14 mouse cellular contexts compared by ENCODE assay signal in genomic region chr1:97910874-97911273, GRCm38 (mm10).
DNase-seq lines count a peak whose midpoint lies in the region; ATAC-seq and TF ChIP-seq lines count a peak whose summit lies in the region.
"Had no signal": no experiment of that assay in that cellular context is flagged by ENCODE, and none has a peak within 500 bp of the region (broad histone marks: within the 10 kb centered on the region; RNA-seq: fewer than 3 reads in every experiment).

No protein-coding gene starts in this region.

- peak; percentile 38; the same call in 1 of the 2 replicates for ATAC-seq in frontal cortex, adult (ENCODE audit: low TSS enrichment)

- H3K4me3 ChIP-seq in lung, adult 2 months (replicated peaks; ENCODE audit: extremely low read depth, low read depth, low read length): peak overlapping the region; percentile 28
- H3K4me3 ChIP-seq: heart, embryonic 15.5 days; kidney, embryonic 15.5 days; liver, embryonic 13.5 days had no signal

- no peak for TF ChIP-seq POLR2A in lung, adult 2 months (IDR thresholded peaks at IDR 0.05; ENCODE audit: borderline replicate concordance, extremely low read depth, low read depth, low read length)

- no peak for DNase-seq in frontal cortex, postnatal 25 days (ENCODE audit: low spot score in 2 of 2)
- no peak for DNase-seq in lung, adult 2 months
- no peak for DNase-seq in lung, postnatal 4 days
- DNase-seq in adrenal gland, postnatal 10 days: peak; percentile 53
- DNase-seq in lung, postnatal 10 days: peak; percentile 33
- DNase-seq in natural killer cell, adult 2 months (ENCODE audit: low spot score in 2 of 2): no peak
- no peak for DNase-seq in left cerebral cortex, adult 9 months (ENCODE audit: low spot score in 2 of 2)
- DNase-seq: B cell, adult 2 months; cerebellum, adult 11 months; layer of hippocampus, adult 9-11 months; liver, embryonic 13.5 days had no signal

- no peak for TF ChIP-seq CTCF in lung, adult 2 months (IDR thresholded peaks at IDR 0.05; ENCODE audit: insufficient read depth, low read length)

- WGBS in lung, adult 2 months: 51% methylated on average over 10 of the region's 10 CpGs

- no peaks in the 10 kb centered on the region for H3K4me1 ChIP-seq in lung, adult 2 months (ENCODE audit: control insufficient read depth, insufficient read depth, low read length)
- H3K4me1 ChIP-seq: heart, embryonic 15.5 days; liver, embryonic 13.5 days had no signal

Comparison
In these comparisons a context has a peak if more than half of its experiments do, and no peak if none do; other contexts are left out.
1. DNase-seq: peak in adrenal gland, postnatal 10 days (single experiment) and lung, postnatal 10 days (single experiment); none in frontal cortex, postnatal 25 days (0 of 2), lung, adult 2 months (single experiment), lung, postnatal 4 days (0 of 2), natural killer cell, adult 2 months (0 of 2) and left cerebral cortex, adult 9 months (0 of 2).